Mouse (Mus musculus): ENCODE results near the gene Mapk12. TPM values are rescaled to one million over a fixed set of nuclear protein-coding genes. Genes with fewer than 3 reads are reported as not detected.

Gene Mapk12
- total and polyA plus RNA-seq, 3 experiments = 0.18 TPM; not detected in 2

DNA sequence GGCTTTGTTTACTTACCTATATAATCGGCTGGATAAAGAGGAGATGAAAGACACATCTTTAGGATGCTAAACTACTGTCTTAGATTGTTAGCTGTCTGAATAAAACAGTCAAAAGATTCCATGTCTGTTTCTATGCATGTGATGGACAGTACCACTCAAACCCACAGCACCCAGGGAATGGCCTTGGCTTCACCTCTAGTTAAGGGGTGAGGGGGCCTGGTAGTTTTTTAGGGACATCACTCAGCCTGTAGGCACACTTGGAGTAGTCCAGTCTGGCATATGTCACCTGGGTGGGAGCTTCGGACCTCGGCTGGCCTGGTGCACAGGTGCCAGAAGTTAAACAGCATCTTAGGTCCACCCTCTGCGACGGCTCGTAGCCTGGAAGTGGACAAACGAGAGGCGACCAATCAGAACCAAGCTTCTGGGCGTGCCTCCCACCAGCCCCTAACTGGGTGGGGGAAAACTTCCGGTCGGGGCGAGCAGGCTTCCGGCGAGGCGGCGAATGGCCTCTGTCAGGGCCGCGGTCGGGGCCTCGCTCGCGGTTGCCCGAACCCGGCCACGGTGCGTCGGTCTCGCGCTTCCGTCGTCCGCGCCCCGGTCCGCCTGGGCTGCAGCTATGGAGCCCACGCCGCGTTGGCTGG lies 51.8 kb downstream of the Mapk12 start, which contains the start of gene Selenoo (continued):
- TF ChIP-seq ZC3H11A (IDR thresholded peaks at IDR 0.05; ENCODE audit: low read depth, low read length) (no peak), HCFC1 (IDR thresholded peaks at IDR 0.05; ENCODE audit: low read depth, low read length) (peak; percentile 85), ETS1 (IDR thresholded peaks at IDR 0.05; ENCODE audit: low read depth, low read length) (peak; percentile 74), ELF1 (IDR thresholded peaks at IDR 0.05; ENCODE audit: low read depth, low read length) (peak; percentile 74), NRF1 (IDR thresholded peaks at IDR 0.05; ENCODE audit: insufficient read depth, low read depth, low read length, poor library complexity, severe bottlenecking) (no peak), RCOR1 (IDR thresholded peaks at IDR 0.05; ENCODE audit: low read depth, low read length) (no peak), ZNF384 (IDR thresholded peaks at IDR 0.05; ENCODE audit: low read depth, low read length) (no peak), CHD2 (IDR thresholded peaks at IDR 0.05; ENCODE audit: low read length) (no peak), TAL1 (IDR thresholded peaks at IDR 0.05; ENCODE audit: low read length) (no peak), TCF12 (IDR thresholded peaks at IDR 0.05; ENCODE audit: low read depth, low read length) (peak; percentile 47), ZMIZ1 (IDR thresholded peaks at IDR 0.05; ENCODE audit: low read depth, low read length) (peak; percentile 88), JUND (IDR thresholded peaks at IDR 0.05; ENCODE audit: low read depth, low read length) (no peak)

DNA sequence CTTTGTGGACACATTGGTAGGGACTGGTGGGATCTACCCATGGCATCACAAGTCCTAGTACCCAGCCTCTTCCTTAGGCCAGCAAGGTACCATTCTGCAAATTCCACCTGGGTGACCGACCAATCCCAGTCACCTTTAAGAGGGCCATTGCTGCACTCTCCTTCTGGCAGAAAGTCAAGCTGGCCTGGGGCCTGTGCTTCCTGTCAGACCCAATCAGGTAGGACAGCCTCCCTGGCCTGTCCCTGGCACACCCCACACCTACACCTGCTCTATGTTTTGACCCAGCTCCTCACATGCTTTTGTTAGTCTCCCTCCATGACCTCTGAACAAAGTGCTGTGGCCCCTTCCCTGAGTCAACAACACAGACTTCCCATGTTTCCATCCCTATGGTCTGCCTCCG lies 55.7 kb downstream of the Mapk12 start:
- H3K79me2 ChIP-seq (ENCODE audit: control insufficient read depth, insufficient read depth, low read length, poor library complexity) = peaks cover 3% of the 10 kb centered on the region; the same call in 1 of the 2 replicates
- no peak for DNase-seq (ENCODE audit: low read depth, low spot score)
- H3K4me3 ChIP-seq (ENCODE audit: control insufficient read depth in 1 of 2, insufficient read depth in 1 of 2, low read depth in 2 of 2, low read length in 2 of 2) = no peak overlapping the region
- no peak overlapping the region for H3K27ac ChIP-seq (ENCODE audit: control insufficient read depth, low read depth, low read length)
- H3K4me1 ChIP-seq (ENCODE audit: control insufficient read depth in 1 of 2, insufficient read depth in 2 of 2, low read length in 2 of 2) = no peaks in the 10 kb centered on the region
- H3K36me3 ChIP-seq (ENCODE audit: control insufficient read depth in 1 of 2, insufficient read depth in 2 of 2, low read length in 2 of 2) = peaks cover 0 to 4% of the 10 kb centered on the region in 2 experiments; a peak in 1 of 4 replicates
- H3K27me3 ChIP-seq (ENCODE audit: control insufficient read depth in 1 of 2, insufficient read depth in 2 of 2, low read length in 2 of 2) = no peaks in the 10 kb centered on the region
- TF ChIP-seq JUND (IDR thresholded peaks at IDR 0.05; ENCODE audit: low read depth, low read length) (no peak), KAT2A (conservative IDR thresholded peaks at IDR 0.05; ENCODE audit: low read depth, low read length) (no peak), MYC (IDR thresholded peaks at IDR 0.05; ENCODE audit: low read depth, low read length) (no peak), ZNF384 (IDR thresholded peaks at IDR 0.05; ENCODE audit: low read depth, low read length) (no peak), MAFK (IDR thresholded peaks at IDR 0.05; ENCODE audit: borderline replicate concordance, low read depth, low read length) (no peak), TCF12 (IDR thresholded peaks at IDR 0.05; ENCODE audit: low read depth, low read length) (no peak), CHD2 (IDR thresholded peaks at IDR 0.05; ENCODE audit: low read length) (no peak), GABPA (IDR thresholded peaks at IDR 0.05; ENCODE audit: low read depth, low read length) (no peak), SMC3 (IDR thresholded peaks at IDR 0.05; ENCODE audit: low read depth, low read length) (no peak), ETS1 (IDR thresholded peaks at IDR 0.05; ENCODE audit: low read depth, low read length) (no peak), CTCF (IDR thresholded peaks at IDR 0.05 in 2 of 3, conservative IDR thresholded peaks at IDR 0.05 in 1 of 3; ENCODE audit: control insufficient read depth in 1 of 3, insufficient read depth in 1 of 3, low read depth in 2 of 3, low read length in 3 of 3, poor library complexity in 1 of 3, severe bottlenecking in 1 of 3) (no peak), TBP (IDR thresholded peaks at IDR 0.05; ENCODE audit: low read depth, low read length) (no peak), E2F4 (IDR thresholded peaks at IDR 0.05; ENCODE audit: borderline replicate concordance, low read depth, low read length) (no peak), NELFE (IDR thresholded peaks at IDR 0.05; ENCODE audit: low read depth, low read length) (no peak), GATA1 (IDR thresholded peaks at IDR 0.05; ENCODE audit: low read depth, low read length) (no peak), MYB (IDR thresholded peaks at IDR 0.05; ENCODE audit: low read depth, low read length) (no peak), USF2 (IDR thresholded peaks at IDR 0.05; ENCODE audit: borderline replicate concordance in 1 of 2, insufficient read depth in 1 of 2, low read depth in 1 of 2, low read length in 2 of 2) (no peak)
- no peaks in the 10 kb centered on the region for H3K9me3 ChIP-seq (replicated peaks; ENCODE audit: insufficient read depth, low read length)
- no peak overlapping the region for H3K9ac ChIP-seq (ENCODE audit: control insufficient read depth, low read depth, low read length, poor library complexity, severe bottlenecking)

All from MEL (cell line).